Mouse (Mus musculus): Measurements from ENCODE around the gene Mboat1.

DNA sequence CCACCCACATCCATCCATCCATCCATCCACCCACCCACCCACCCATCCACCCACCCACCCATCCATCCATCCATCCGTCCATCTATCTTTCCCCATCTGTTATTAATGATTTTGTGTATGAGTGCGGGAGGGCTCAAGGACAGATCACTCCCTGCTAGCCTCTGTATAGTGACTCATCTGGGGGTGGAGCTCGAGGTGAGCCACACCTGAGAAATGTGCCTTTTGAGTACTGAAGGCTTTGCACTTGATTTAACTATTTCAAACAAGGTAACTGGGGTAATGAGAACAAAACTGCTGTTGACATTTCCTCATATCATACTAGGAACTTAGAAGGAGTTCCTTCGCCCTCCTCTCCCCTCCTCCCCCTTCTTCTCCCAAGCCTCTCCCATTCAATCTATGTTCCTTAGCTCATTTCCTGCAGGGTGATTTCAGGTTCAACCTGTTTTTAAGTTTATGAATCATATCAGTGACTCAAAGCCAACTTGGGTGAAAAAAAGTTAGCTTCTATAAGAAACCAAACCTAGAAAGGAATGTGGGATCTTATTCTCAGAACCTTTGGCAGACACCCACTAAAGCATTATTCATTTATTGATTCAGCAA is 27.2 kb upstream of the Mboat1 start:
- no peak for TF ChIP-seq GATA1 (IDR thresholded peaks at IDR 0.05; ENCODE audit: borderline replicate concordance, low read length)
- TF ChIP-seq FLI1 (IDR thresholded peaks at IDR 0.05; ENCODE audit: low read length) = no peak
